Mouse (Mus musculus) liver, postnatal 0 days (tissue): ENCODE results near the gene Thada. TPM values are rescaled to one million over a fixed set of nuclear protein-coding genes. Genes with fewer than 3 reads are reported as not detected.

Experiments
- ATAC-seq: fragments of 200-750 bp; cut with Nextera tagmentation; 2 replicates; pipeline ENCODE4 v1.8.0; 2017; ENCODE audit warnings: mild to moderate bottlenecking, moderate library complexity
- DNase-seq: peaks from one replicate; pipeline ENCODE4 v3.0.0-alpha.2; 2016
- H3K27ac ChIP-seq: fragments of 300-500 bp; sonication (generic); 2 replicates; pipeline ENCODE4 v1.5.1; 2014; ENCODE audit warnings: antibody characterized with exemption, moderate library complexity, mild to moderate bottlenecking, low read depth
- H3K27me3 ChIP-seq: fragments of 300-500 bp; sonication (generic); 2 replicates; pipeline ENCODE4 v1.6.1; 2014; ENCODE audit warnings: low read length, control low read depth, mixed read lengths; ENCODE audit not compliant: insufficient read depth
- H3K36me3 ChIP-seq: fragments of 300-500 bp; sonication (generic); replicated peaks from 2 replicates; pipeline ENCODE4 v1.6.1; 2014; ENCODE audit warnings: mild to moderate bottlenecking, control low read depth, low read length, moderate library complexity, mixed read lengths; ENCODE audit not compliant: insufficient read depth
- H3K4me1 ChIP-seq: fragments of 300-500 bp; sonication (generic); 2 replicates; pipeline ENCODE4 v1.6.1; 2014; ENCODE audit warnings: antibody characterized with exemption, mild to moderate bottlenecking, control low read depth; ENCODE audit not compliant: insufficient read depth
- H3K4me2 ChIP-seq: fragments of 300-500 bp; sonication (generic); 2 replicates; pipeline ENCODE4 v1.6.1; 2014; ENCODE audit warnings: low read depth, mild to moderate bottlenecking, low read length, moderate library complexity, mixed read lengths
- H3K4me3 ChIP-seq: fragments of 300-500 bp; sonication (generic); 2 replicates; pipeline ENCODE4 v1.5.1; 2014; ENCODE audit warnings: low read depth, low read length
- H3K9ac ChIP-seq: fragments of 300-500 bp; sonication (generic); replicated peaks from 2 replicates; pipeline ENCODE4 v1.6.1; 2014; ENCODE audit warnings: mild to moderate bottlenecking, moderate library complexity
- H3K9me3 ChIP-seq: fragments of 300-500 bp; sonication (generic); 2 replicates; pipeline ENCODE4 v1.6.1; 2016; ENCODE audit warnings: mild to moderate bottlenecking, control low read depth, low read length, mixed read lengths
- CTCF ChIP-seq: sonication (generic); IDR thresholded peaks from 2 replicates; pipeline ENCODE4 v1.5.1; 2016; ENCODE audit warnings: antibody characterized with exemption, low read depth
- EP300 ChIP-seq: IDR thresholded peaks from 2 replicates; pipeline ENCODE4 v1.6.1; 2016; ENCODE audit warnings: antibody characterized with exemption, low read depth, mild to moderate bottlenecking
- WGBS: fragments of 180-500 bp; shearing (Covaris S2); extraction: QIAGEN DNeasy Blood & Tissue Kit; methylation state at CpG from one replicate; pipeline ENCODE4 v1.1.7; 2014; ENCODE audit not compliant: insufficient replicate concordance; 5-methylcytosine and 5-hydroxymethylcytosine counted together
- polyA plus RNA-seq: library from polyadenylated mRNA; unstranded; fragments of >200 nt; fragmentation: Nextera tagmentation; extraction: Ambion mirVana; gene quantifications from 2 replicates; pipeline ENCODE4 v1.2.1, GENCODE M21; 2015

Gene Thada
- polyA plus RNA-seq, 1 experiment from 2014 or later = 1.2 TPM

GRCm38 (mm10) chr17:84151306-84151705 lies 314.7 kb downstream of the Thada start:
- Histone ChIP-seq H3K27me3 (no peaks in the 10 kb centered on the region), H3K9ac (no peak overlapping the region), H3K9me3 (no peaks in the 10 kb centered on the region), H3K4me2 (no peak overlapping the region), H3K36me3 (no peaks in the 10 kb centered on the region), H3K27ac (no peak overlapping the region), H3K4me3 (no peak overlapping the region), H3K4me1 (peaks cover 86% of the 10 kb centered on the region)
- no peak for DNase-seq
- 71% methylated on average over 6 of the region's 6 CpGs for WGBS
- no peak for TF ChIP-seq EP300
- TF ChIP-seq CTCF = no peak
- no peak for ATAC-seq

- Histone ChIP-seq H3K4me2 (no peak overlapping the region), H3K9me3 (no peaks in the 10 kb centered on the region), H3K36me3 (no peaks in the 10 kb centered on the region), H3K4me3 (no peak overlapping the region), H3K4me1 (peaks cover 87% of the 10 kb centered on the region), H3K27me3 (no peaks in the 10 kb centered on the region), H3K27ac (no peak overlapping the region), H3K9ac (no peak overlapping the region)
- WGBS = 89% methylated on average over 8 of the region's 8 CpGs
- ATAC-seq (no peak), DNase-seq (no peak)
- no peak for TF ChIP-seq EP300
- TF ChIP-seq CTCF = no peak
Observed at GRCm38 (mm10) chr17:84150291-84150690, 315.7 kb downstream of the Thada start.

GRCm38 (mm10) chr17:84149566-84149965 lies 316.4 kb downstream of the Thada start:
- no peaks in the 10 kb centered on the region for H3K36me3 ChIP-seq
- no peaks in the 10 kb centered on the region for H3K9me3 ChIP-seq
- no peak overlapping the region for H3K4me3 ChIP-seq
- peaks cover 90% of the 10 kb centered on the region for H3K4me1 ChIP-seq
- no peak for DNase-seq
- no peak overlapping the region for H3K4me2 ChIP-seq
- no peaks in the 10 kb centered on the region for H3K27me3 ChIP-seq
- 68% methylated on average over 5 of the region's 5 CpGs for WGBS
- H3K27ac ChIP-seq = peak overlapping the region; percentile 81
- no peak for ATAC-seq
- 0 out of 2 replicates have a peak overlapping the region, but pooled peaks have one; percentile 22 for H3K9ac ChIP-seq
- TF ChIP-seq EP300 = no peak

- Histone ChIP-seq H3K4me1 (peaks cover 84% of the 10 kb centered on the region), H3K4me2 (no peak overlapping the region), H3K9ac (peak overlapping the region; percentile 22; the same call in 1 of the 2 replicates), H3K4me3 (no peak overlapping the region), H3K9me3 (no peaks in the 10 kb centered on the region), H3K36me3 (no peaks in the 10 kb centered on the region), H3K27me3 (no peaks in the 10 kb centered on the region), H3K27ac (peak overlapping the region; percentile 81)
- WGBS = 51% methylated on average over 11 of the region's 11 CpGs
- DNase-seq = no peak
- ATAC-seq = peak; percentile 18; the same call in 1 of the 2 replicates
- TF ChIP-seq CTCF = no peak
- no peak for TF ChIP-seq EP300
Observed at GRCm38 (mm10) chr17:84148499-84149484, 317.2 kb downstream of the Thada start.

GRCm38 (mm10) chr17:84147183-84148108 lies 318.6 kb downstream of the Thada start:
- H3K4me1 ChIP-seq = peaks cover 84% of the 10 kb centered on the region

More at GRCm38 (mm10) chr17:84147183-84148108, 318.6 kb downstream of the Thada start:
- TF ChIP-seq EP300 (peak; percentile 92), CTCF (no peak)
- peak overlapping the region; percentile 81 for H3K27ac ChIP-seq
- DNase-seq (peak; percentile 59), ATAC-seq (peak; percentile 71)
- no peaks in the 10 kb centered on the region for H3K27me3 ChIP-seq
- no peak overlapping the region for H3K4me3 ChIP-seq
- H3K36me3 ChIP-seq = no peaks in the 10 kb centered on the region
- peak overlapping the region; percentile 47 for H3K9ac ChIP-seq
- H3K4me2 ChIP-seq = peak overlapping the region; percentile 44
- 32% methylated on average over 11 of the region's 11 CpGs for WGBS
- H3K9me3 ChIP-seq = no peaks in the 10 kb centered on the region
